Mouse (Mus musculus): ENCODE measurements around the gene Msln. TPM values are rescaled to one million over a fixed set of nuclear protein-coding genes. Genes with fewer than 3 reads are reported as not detected.

Gene Msln
- total RNA-seq, 2 experiments from 2014 or later = 2.3 to 2.5 TPM

GRCm38 (mm10) chr17:25725264-25725663, 28.9 kb downstream of the Msln start:
- no peak for DNase-seq (ENCODE audit: low spot score in 2 of 2)

GRCm38 (mm10) chr17:25723919-25724318, 30.3 kb downstream of the Msln start:
- DNase-seq (ENCODE audit: low spot score in 2 of 2) = peak in 1 of 2 experiments; percentile 25

DNA sequence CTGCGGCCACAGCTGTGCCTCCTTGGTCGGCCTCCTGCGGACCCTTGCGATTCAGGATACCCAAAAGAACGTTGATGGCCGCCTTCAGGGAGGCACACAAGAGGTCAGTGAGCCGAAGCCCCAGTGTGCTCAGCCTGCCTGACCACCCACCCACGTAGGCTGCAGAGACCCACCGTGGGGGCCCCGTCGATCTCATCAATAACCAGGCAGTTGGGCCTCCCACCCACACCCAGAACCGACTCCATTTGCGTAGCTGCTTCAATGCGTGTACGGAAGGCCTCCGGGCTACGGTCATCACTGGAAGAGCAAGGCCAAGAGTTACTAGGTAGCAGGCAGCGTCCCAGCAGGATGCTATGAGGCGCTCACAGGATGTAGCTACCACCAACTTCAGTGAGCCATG, 30.7 kb downstream of the Msln start:
- no peak for DNase-seq (ENCODE audit: low spot score in 2 of 2)

GRCm38 (mm10) chr17:25721476-25721875, 32.7 kb downstream of the Msln start:
- no peak for DNase-seq (ENCODE audit: low spot score in 2 of 2)

- DNase-seq (ENCODE audit: low spot score in 2 of 2) = no peak
Observed at GRCm38 (mm10) chr17:25717691-25718090, 36.5 kb downstream of the Msln start.

DNA sequence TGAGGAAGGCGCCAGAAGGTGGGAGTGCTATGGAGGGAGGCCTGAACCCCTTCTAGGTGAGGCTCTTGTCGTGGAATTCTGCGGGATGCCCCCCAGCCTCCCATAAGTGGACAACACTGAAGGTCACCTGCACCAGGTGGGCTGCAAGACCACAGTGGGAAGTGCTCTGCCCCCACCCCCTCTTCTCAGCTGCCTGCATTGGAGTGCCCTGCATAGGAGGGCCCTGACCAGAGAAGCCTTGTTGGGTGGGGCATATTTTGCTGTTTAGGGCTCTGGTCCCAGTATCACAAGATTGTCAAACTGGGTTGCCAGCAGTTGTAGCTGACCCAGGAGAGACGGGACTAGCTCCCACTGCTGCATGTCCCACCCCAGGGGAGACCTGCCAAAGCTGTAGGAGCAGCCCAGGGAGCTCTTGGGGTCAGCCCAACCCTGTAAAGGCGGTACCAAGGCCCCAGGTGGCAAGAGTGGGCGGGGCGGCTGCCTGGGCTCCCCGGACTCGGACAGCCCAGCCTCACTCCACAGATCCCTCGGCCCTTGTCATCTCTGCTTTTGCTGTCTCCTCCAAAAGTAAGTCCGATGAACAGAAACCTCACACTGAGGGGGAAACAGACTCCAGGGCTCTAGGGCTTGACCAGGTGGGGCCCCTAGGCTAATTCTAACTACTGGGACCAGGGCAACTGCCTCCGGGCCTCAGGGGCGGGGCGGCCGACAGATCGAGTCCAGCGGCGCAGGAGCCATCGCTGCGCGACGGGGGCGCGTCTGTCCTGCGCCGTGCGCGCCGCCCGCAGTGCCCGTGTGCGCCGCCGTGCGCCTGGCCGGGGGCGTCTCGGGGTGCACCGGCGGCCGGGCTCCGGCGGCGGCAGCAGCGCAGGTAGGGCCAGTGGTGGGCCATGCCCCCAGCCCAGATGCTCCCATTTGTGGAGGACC, 37.2 kb downstream of the Msln start, which contains the start of gene Gng13:
Gene Gng13 (plus strand): TSS at position 461 of the 927 bp plus-strand sequence.
- peak; percentile 45 to 68 for DNase-seq (ENCODE audit: low spot score in 2 of 2)

DNA sequence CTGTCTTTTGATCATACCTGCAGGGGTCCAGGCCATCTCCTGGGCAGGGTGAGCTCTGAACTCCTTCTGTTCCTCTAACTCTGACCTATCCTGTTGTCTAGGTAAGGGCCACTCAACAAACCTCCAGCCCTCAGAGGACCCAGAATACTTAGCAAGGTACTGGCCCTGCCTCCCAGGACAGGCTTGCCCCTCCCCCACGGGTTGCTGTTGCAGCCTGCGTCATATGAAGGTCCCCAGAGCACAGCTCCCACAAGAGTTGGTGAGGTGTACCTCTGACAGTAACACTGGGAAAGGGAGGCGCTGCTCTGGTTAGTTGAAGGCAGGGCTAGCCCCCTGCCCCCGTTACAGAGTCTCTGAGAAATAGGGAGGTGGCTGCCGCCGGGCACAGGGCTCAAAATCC, 38.0 kb downstream of the Msln start:
- no peak for DNase-seq (ENCODE audit: low spot score in 2 of 2)

GRCm38 (mm10) chr17:25715627-25716026, 38.6 kb downstream of the Msln start:
- DNase-seq (ENCODE audit: low spot score in 2 of 2) = no peak

- no peak for DNase-seq (ENCODE audit: low spot score in 2 of 2)
Observed at GRCm38 (mm10) chr17:25711136-25711535, 43.0 kb downstream of the Msln start.

- DNase-seq (ENCODE audit: low spot score in 2 of 2) = no peak
Observed at GRCm38 (mm10) chr17:25709994-25710393, 44.2 kb downstream of the Msln start.

GRCm38 (mm10) chr17:25700863-25701496, 53.2 kb downstream of the Msln start:
- no peak for DNase-seq (ENCODE audit: low spot score in 2 of 2)

Small RNAs within 50 kb of the gene (microRNA-seq; reads per million reads assigned to microRNA genes)
- gene Gm25083 (0 reads per million in 2 experiments), gene Mir6966 (1.7 to 1.9 reads per million in 2 experiments)

Other genes with a start within 250 kb of the Msln start
- gene Sox8, start 183.7 kb downstream of the Msln start, total RNA-seq (2021) = 10 to 100 TPM; 52.1 to 55.2 TPM
- gene Lmf1, start 175.3 kb downstream of the Msln start, total RNA-seq (2021) = 10 to 100 TPM; 19.1 to 20.2 TPM
- 100 to 1,000 TPM; 151 to 157 TPM for gene Gng13, start 37.2 kb downstream of the Msln start, total RNA-seq (2021)
- gene Chtf18, start 27.0 kb downstream of the Msln start, total RNA-seq (2021) = 1 to 10 TPM; 1.2 to 1.5 TPM
- 10 to 100 TPM; 60.9 to 64.4 TPM for gene Rpusd1, start 26.7 kb downstream of the Msln start, total RNA-seq (2021)
- under 1 TPM; 0.44 to 0.75 TPM for gene Mslnl, start 18.3 kb downstream of the Msln start, total RNA-seq (2021)
- gene Narfl, start 19.4 kb upstream of the Msln start, total RNA-seq (2021) = 10 to 100 TPM; 31.3 to 37.1 TPM
- gene Haghl, start 31.3 kb upstream of the Msln start, total RNA-seq (2021) = 100 to 1,000 TPM; 112 to 119 TPM
- under 1 TPM in 1 of 2 experiments, not detected in 1; 0.19 TPM for gene Ccdc78, start 32.2 kb upstream of the Msln start, total RNA-seq (2021)
- 10 to 100 TPM; 92.7 to 99.1 TPM for gene Fam173a, start 38.5 kb upstream of the Msln start, total RNA-seq (2021)
- gene AC134908.4, start 41.3 kb upstream of the Msln start, total RNA-seq (2021) = 1 to 10 TPM in 1 of 2 experiments, not detected in 1; 1.4 TPM
- gene Metrn, start 42.8 kb upstream of the Msln start, total RNA-seq (2021) = 10 to 100 TPM; 70.9 to 78.2 TPM
- gene Fbxl16, start 54.7 kb upstream of the Msln start, total RNA-seq (2021) = 100 to 1,000 TPM; 588 to 680 TPM
- gene Wdr24, start 69.2 kb upstream of the Msln start, total RNA-seq (2021) = 10 to 100 TPM; 22.5 to 25.1 TPM
- gene Jmjd8, start 74.5 kb upstream of the Msln start, total RNA-seq (2021) = 10 to 100 TPM; 43.5 to 52.3 TPM
- gene Stub1, start 79.0 kb upstream of the Msln start, total RNA-seq (2021) = 100 to 1,000 TPM; 178 to 180 TPM
- gene Rhbdl1, start 82.9 kb upstream of the Msln start, total RNA-seq (2021) = 10 to 100 TPM; 40.6 to 42.4 TPM
- gene Gm20683, start 87.4 kb upstream of the Msln start, total RNA-seq (2021) = 10 to 100 TPM; 20.7 to 23.7 TPM
- 10 to 100 TPM; 89.5 to 92.8 TPM for gene Rhot2, start 90.5 kb upstream of the Msln start, total RNA-seq (2021)
- gene Wdr90, start 107.1 kb upstream of the Msln start, total RNA-seq (2021) = 10 to 100 TPM; 26.0 to 31.5 TPM
- gene Mcrip2, start 114.4 kb upstream of the Msln start, total RNA-seq (2021) = 10 to 100 TPM; 20.0 to 25.6 TPM
- gene Mettl26, start 120.7 kb upstream of the Msln start, total RNA-seq (2021) = 10 to 100 TPM; 38.7 to 40.2 TPM
- gene Wfikkn1, start 126.5 kb upstream of the Msln start, total RNA-seq (2021) = 1 to 10 TPM; 1.4 to 1.7 TPM
- 10 to 100 TPM; 41.2 TPM for gene Rab40c, start 165.3 kb upstream of the Msln start, total RNA-seq (2021)
- gene Pigq, start 190.6 kb upstream of the Msln start, total RNA-seq (2021) = 100 to 1,000 TPM; 103 to 113 TPM
- gene Nhlrc4, start 190.6 kb upstream of the Msln start, total RNA-seq (2021) = under 1 TPM; 0.54 to 0.98 TPM
- under 1 TPM; 0.37 to 0.65 TPM for gene A930017K11Rik, start 198.2 kb upstream of the Msln start, total RNA-seq (2021)
- 10 to 100 TPM; 50.6 to 51.4 TPM for gene Capn15, start 231.4 kb upstream of the Msln start, total RNA-seq (2021)

Data from left cerebral cortex, adult 18-20 months (tissue).